Mouse (Mus musculus) neural tube, postnatal 0 days (tissue): ENCODE results near the gene Cst6. TPM values are rescaled to one million over a fixed set of nuclear protein-coding genes. Genes with fewer than 3 reads are reported as not detected.

Experiments
- polyA plus RNA-seq: library from polyadenylated mRNA; unstranded; fragments of >200 nt; fragmentation: Nextera tagmentation; extraction: Ambion mirVana; gene quantifications from 2 replicates; pipeline ENCODE4 v1.2.1, GENCODE M21; 2015

The Cst6 gene
- polyA plus RNA-seq: 13.4 and 14.4 TPM in 2 replicates

GRCm38 (mm10) chr19:5349502-5349873 lies at the start of gene Cst6:
TSS of gene Cst6 (minus strand) at chr19:5349574.

GRCm38 (mm10) chr19:5388588-5389242 lies 39.3 kb upstream of the Cst6 start, which contains the start of gene Sart1:
TSS of gene Sart1 (minus strand) at chr19:5388703.

GRCm38 (mm10) chr19:5367053-5367359 lies 17.6 kb upstream of the Cst6 start, which contains the start of gene Banf1:
TSS of gene Banf1 (minus strand) at chr19:5367168.

GRCm38 (mm10) chr19:5366175-5367052 lies 17.0 kb upstream of the Cst6 start, which contains the start of gene Eif1ad:
TSS of gene Eif1ad (plus strand) at chr19:5366741.

GRCm38 (mm10) chr19:5335441-5335840 lies 13.9 kb downstream of the Cst6 start, which contains the start of gene Catsper1:
TSS of gene Catsper1 (plus strand) at chr19:5335741.

GRCm38 (mm10) chr19:5297903-5298800 lies 51.2 kb downstream of the Cst6 start, which contains the start of gene Gal3st3:
TSS of gene Gal3st3 (plus strand) at chr19:5298331.

GRCm38 (mm10) chr19:5294972-5295735 lies 54.2 kb downstream of the Cst6 start, which contains the start of gene Sf3b2:
TSS of gene Sf3b2 (minus strand) at chr19:5295455.

Other genes starting within 250 kb of the Cst6 start
- 203 and 219 TPM in 2 replicates for gene Rab1b, start 242.5 kb downstream of the Cst6 start, polyA plus RNA-seq
- 72.6 and 86.2 TPM in 2 replicates for gene Klc2, start 231.0 kb downstream of the Cst6 start, polyA plus RNA-seq
- gene Pacs1, start 76.5 kb downstream of the Cst6 start, polyA plus RNA-seq: 39.0 and 46.4 TPM in 2 replicates
- 285 and 310 TPM in 2 replicates for gene Sf3b2, start 54.1 kb downstream of the Cst6 start, polyA plus RNA-seq
- 27.2 and 33.5 TPM in 2 replicates for gene Gal3st3, start 51.2 kb downstream of the Cst6 start, polyA plus RNA-seq
- not detected in 2 replicates for gene Catsper1, start 13.8 kb downstream of the Cst6 start, polyA plus RNA-seq
- 38.0 and 39.8 TPM in 2 replicates for gene Eif1ad, start 17.2 kb upstream of the Cst6 start, polyA plus RNA-seq
- gene Banf1, start 17.6 kb upstream of the Cst6 start, polyA plus RNA-seq: 289 and 303 TPM in 2 replicates
- gene Sart1, start 39.1 kb upstream of the Cst6 start, polyA plus RNA-seq: 51.9 and 57.3 TPM in 2 replicates
- gene Tsga10ip, start 53.0 kb upstream of the Cst6 start, polyA plus RNA-seq: not detected in 2 replicates
- 343 and 347 TPM in 2 replicates for gene Drap1, start 75.4 kb upstream of the Cst6 start, polyA plus RNA-seq
- 89.6 and 104 TPM in 2 replicates for gene AI837181, start 75.6 kb upstream of the Cst6 start, polyA plus RNA-seq
- not detected in 2 replicates for gene Fosl1, start 98.0 kb upstream of the Cst6 start, polyA plus RNA-seq
- gene Ccdc85b, start 108.3 kb upstream of the Cst6 start, polyA plus RNA-seq: 21.3 and 22.9 TPM in 2 replicates
- 161 and 163 TPM in 2 replicates for gene Fibp, start 111.0 kb upstream of the Cst6 start, polyA plus RNA-seq
- 1.4 and 2.2 TPM in 2 replicates for gene Ctsw, start 118.9 kb upstream of the Cst6 start, polyA plus RNA-seq
- gene Efemp2, start 124.4 kb upstream of the Cst6 start, polyA plus RNA-seq: 44.4 and 50.1 TPM in 2 replicates
- 33.8 and 43.8 TPM in 2 replicates for gene Mus81, start 138.8 kb upstream of the Cst6 start, polyA plus RNA-seq
- gene Cfl1, start 140.9 kb upstream of the Cst6 start, polyA plus RNA-seq: 2,893 and 3,202 TPM in 2 replicates
- not detected in 2 replicates for gene 1700020D05Rik, start 154.2 kb upstream of the Cst6 start, polyA plus RNA-seq
- gene Snx32, start 161.0 kb upstream of the Cst6 start, polyA plus RNA-seq: 74.9 and 90.0 TPM in 2 replicates
- gene Ovol1, start 211.1 kb upstream of the Cst6 start, polyA plus RNA-seq: 0.25 TPM in 1 of 2 replicates, not detected in the other
- gene Ap5b1, start 218.5 kb upstream of the Cst6 start, polyA plus RNA-seq: 3.7 and 3.8 TPM in 2 replicates